Mouse (Mus musculus) heart, embryonic 10.5 days (tissue): ENCODE data around the gene Col19a1. TPM values are rescaled to one million over a fixed set of nuclear protein-coding genes. Genes with fewer than 3 reads are reported as not detected.

Experiments
- DNase-seq: peaks from one replicate; pipeline ENCODE4 v3.0.0-alpha.2; 2017; ENCODE audit warnings: low spot score
- H3K27ac ChIP-seq: fragments of 300-500 bp; sonication (generic); 2 replicates; pipeline ENCODE4 v1.5.1; 2016; ENCODE audit warnings: mild to moderate bottlenecking
- H3K27me3 ChIP-seq: fragments of 300-500 bp; sonication (generic); 2 replicates; pipeline ENCODE4 v1.6.1; 2016; ENCODE audit warnings: mild to moderate bottlenecking; ENCODE audit not compliant: poor library complexity, insufficient read depth, severe bottlenecking
- H3K36me3 ChIP-seq: fragments of 300-500 bp; sonication (generic); 2 replicates; pipeline ENCODE4 v1.6.1; 2016; ENCODE audit warnings: mild to moderate bottlenecking, moderate library complexity
- H3K4me1 ChIP-seq: fragments of 300-500 bp; sonication (generic); 2 replicates; pipeline ENCODE4 v1.6.1; 2016; ENCODE audit warnings: mild to moderate bottlenecking
- H3K4me3 ChIP-seq: fragments of 300-500 bp; sonication (generic); 2 replicates; pipeline ENCODE4 v1.5.1; 2016; ENCODE audit warnings: mild to moderate bottlenecking, moderate library complexity
- H3K9me3 ChIP-seq: fragments of 300-500 bp; sonication (generic); 2 replicates; pipeline ENCODE4 v1.6.1; 2016; ENCODE audit warnings: mild to moderate bottlenecking, moderate library complexity
- WGBS: fragments of 180-500 bp; shearing (Covaris S2); methylation state at CpG from one replicate; pipeline ENCODE4 v1.1.7; 2016; 5-methylcytosine and 5-hydroxymethylcytosine counted together
- polyA plus RNA-seq: library from polyadenylated mRNA; unstranded; fragments of >200 nt; fragmentation: Nextera tagmentation; extraction: Ambion mirVana; gene quantifications from 2 replicates; pipeline ENCODE4 v1.2.1, GENCODE M21; 2016

Gene Col19a1
- polyA plus RNA-seq, 1 experiment from 2014 or later = 0.23 TPM

DNA sequence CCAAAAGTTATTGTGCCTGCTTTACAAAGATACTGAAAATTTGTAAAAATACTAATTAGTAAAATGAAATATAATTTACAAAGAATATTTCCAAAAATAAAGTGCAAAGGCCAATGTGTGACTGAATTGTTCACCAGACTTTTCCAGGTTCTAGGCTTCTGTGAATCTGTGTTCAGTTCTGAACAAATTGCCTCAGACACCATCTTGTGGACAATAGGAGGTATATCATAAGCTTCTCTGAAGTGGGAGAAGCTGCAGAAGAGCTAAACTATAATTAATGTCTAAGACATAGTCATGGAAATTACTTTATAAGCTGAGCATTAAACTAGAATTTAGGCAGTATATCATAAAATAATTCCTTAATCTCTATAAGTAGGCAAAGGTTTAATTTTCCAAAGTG, 326.1 kb downstream of the Col19a1 start:
- DNase-seq = no peak
- Histone ChIP-seq H3K27ac (no peak overlapping the region), H3K9me3 (no peaks in the 10 kb centered on the region), H3K4me1 (no peaks in the 10 kb centered on the region), H3K36me3 (no peaks in the 10 kb centered on the region), H3K27me3 (no peaks in the 10 kb centered on the region), H3K4me3 (no peak overlapping the region)

DNA sequence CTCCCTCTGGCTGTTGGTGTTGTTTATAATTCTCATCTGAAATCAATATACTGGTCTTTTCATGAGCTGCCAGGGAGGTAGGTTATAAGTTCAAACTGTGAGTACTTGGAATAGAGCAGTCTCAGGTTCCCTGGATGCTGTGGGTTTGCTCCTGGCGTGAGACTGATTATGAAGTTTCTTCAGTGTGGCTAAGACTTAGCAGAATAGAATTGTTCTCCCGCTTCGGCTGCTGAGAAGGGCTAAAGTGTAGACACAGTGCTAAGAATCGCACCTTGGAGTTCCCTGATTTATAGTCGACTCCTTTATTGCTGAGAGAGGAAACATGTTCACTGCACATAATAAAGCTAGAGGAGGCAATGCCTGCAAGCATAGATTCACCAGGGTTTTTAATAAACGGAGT, 327.9 kb downstream of the Col19a1 start:
- H3K4me1 ChIP-seq = no peaks in the 10 kb centered on the region
- DNase-seq = no peak
- no peaks in the 10 kb centered on the region for H3K27me3 ChIP-seq
- H3K36me3 ChIP-seq = no peaks in the 10 kb centered on the region
- H3K27ac ChIP-seq = no peak overlapping the region
- no peaks in the 10 kb centered on the region for H3K9me3 ChIP-seq
- 80% methylated on average over 6 of the region's 6 CpGs for WGBS
- H3K4me3 ChIP-seq = no peak overlapping the region

DNA sequence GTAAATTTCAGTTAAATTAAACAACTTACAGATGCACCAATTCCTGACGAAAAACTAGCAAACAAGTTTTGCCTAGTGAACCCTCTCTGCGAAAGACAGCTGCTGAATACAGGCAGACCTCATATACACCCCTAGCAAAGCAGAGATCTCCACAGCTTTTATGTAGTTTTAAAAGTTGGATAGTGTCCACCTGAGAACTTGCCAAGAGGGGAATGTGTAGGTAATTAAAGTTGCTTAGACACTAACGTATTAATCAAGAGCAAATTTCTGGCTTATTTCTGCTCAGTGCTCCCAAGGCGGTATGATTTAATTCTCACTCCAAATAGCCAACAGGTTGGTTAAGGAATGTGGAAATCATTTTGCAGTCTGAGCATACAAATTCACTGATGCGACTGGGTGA, 329.3 kb downstream of the Col19a1 start:
- Histone ChIP-seq H3K36me3 (no peaks in the 10 kb centered on the region), H3K4me3 (no peak overlapping the region), H3K27me3 (no peaks in the 10 kb centered on the region), H3K27ac (no peak overlapping the region), H3K9me3 (no peaks in the 10 kb centered on the region), H3K4me1 (no peaks in the 10 kb centered on the region)
- WGBS = 80% methylated on average over 5 of the region's 5 CpGs
- no peak for DNase-seq

DNA sequence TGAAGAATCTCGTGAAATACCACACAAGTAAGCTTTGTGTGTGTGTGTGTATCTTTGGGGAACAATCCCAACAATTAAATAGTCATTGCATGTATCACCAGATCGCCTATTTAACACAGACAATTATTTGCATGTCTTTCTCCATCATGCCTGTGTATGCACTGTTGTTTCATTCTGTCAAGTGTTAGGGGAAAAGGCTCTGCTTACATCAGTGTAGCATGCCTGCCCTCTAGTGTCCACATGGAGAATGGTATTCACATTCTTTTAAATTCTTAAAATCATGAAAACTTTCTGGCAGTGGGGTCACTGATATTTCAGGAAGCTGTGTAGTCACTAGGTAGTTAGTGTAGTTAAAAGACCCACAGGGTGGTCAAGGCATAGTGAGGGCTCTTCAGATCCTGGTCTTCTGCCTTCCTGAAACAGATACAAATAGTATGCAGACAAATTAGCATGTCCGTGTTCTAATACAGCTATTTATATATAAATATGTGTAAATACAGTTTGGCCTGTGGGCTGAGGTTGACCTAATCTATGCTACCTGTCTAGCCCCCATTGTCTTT, 338.1 kb downstream of the Col19a1 start:
- WGBS = 55% methylated on average over 3 of the region's 3 CpGs
- no peak overlapping the region for H3K4me3 ChIP-seq
- no peaks in the 10 kb centered on the region for H3K9me3 ChIP-seq
- no peaks in the 10 kb centered on the region for H3K4me1 ChIP-seq
- H3K27ac ChIP-seq = no peak overlapping the region
- H3K27me3 ChIP-seq = no peaks in the 10 kb centered on the region
- DNase-seq = no peak
- H3K36me3 ChIP-seq = no peaks in the 10 kb centered on the region

DNA sequence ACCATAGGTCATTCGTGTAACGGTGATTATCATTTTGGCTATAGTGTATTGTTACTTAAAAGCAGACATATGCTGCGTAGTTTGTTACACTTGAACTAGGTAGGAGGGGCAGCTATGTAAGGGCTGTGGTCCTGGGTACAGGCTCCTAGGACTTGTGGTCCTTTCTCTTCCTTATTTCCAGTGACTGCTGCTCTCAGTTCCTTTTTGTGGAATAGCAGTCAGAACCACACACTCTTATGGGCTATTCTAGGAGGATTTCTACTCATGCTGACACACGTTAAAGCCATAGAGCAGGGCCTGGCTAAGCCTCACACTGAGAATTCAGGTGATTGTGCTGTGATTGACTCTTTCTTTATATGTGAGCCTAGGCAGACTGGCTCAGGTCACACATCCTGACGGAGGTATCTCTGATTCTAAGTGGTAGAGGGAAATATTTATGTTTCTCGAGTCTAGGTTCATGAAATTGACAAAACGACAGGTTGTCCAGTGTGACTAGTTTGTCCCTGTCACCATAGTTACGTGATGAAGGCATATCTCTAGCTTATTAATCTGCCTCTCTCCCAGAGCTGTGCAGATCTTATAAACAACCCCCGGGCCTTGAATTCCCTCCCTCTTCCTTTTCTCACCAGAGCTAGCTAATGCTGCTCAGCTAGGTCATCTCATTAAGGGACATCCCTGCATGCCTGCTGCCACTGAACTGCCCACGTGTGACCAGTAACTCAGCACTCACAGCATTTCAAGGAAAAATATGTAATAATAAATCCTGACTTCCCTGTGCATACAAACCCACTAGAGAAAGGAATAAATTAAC, 338.8 kb downstream of the Col19a1 start:
- no peaks in the 10 kb centered on the region for H3K36me3 ChIP-seq
- no peaks in the 10 kb centered on the region for H3K4me1 ChIP-seq
- H3K9me3 ChIP-seq = no peaks in the 10 kb centered on the region
- DNase-seq = no peak
- 70% methylated on average over 10 of the region's 10 CpGs for WGBS
- no peak overlapping the region for H3K27ac ChIP-seq
- H3K4me3 ChIP-seq = no peak overlapping the region
- no peaks in the 10 kb centered on the region for H3K27me3 ChIP-seq

DNA sequence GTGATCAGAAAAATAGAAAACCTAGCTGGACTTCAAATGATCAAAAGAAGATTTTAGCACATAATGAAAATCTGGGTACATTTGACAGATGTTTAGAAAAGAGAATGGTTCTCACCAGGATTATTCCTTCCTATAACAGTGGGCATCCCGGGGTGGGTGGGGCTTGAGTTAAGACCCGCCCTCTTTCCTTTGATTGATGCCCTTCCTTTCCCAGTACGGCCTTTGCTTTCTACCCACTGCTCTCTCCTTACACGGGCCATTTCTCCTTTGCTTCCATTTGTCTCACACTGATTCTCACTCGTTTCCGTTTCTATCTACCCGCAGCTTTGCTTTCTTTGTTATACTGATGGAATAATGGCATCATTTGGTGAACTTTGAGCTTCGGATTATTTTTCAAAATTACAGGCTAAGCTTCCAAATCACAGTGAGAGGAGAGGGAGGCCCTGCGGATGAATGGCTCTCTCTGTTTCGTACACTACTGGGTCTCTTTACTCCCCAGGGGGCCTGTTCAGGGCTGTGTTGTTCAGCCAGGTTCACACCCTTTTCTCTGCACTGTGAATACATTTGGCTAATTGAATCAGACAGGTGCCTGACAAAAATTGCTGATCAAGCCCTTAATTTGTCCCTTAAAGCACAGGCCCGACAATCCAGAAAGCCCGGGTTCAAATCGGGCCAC, 341.4 kb downstream of the Col19a1 start:
- DNase-seq = no peak
- WGBS = 67% methylated on average over 13 of the region's 13 CpGs
- Histone ChIP-seq H3K36me3 (no peaks in the 10 kb centered on the region), H3K9me3 (no peaks in the 10 kb centered on the region), H3K4me1 (no peaks in the 10 kb centered on the region), H3K27me3 (no peaks in the 10 kb centered on the region), H3K27ac (no peak overlapping the region), H3K4me3 (no peak overlapping the region)

DNA sequence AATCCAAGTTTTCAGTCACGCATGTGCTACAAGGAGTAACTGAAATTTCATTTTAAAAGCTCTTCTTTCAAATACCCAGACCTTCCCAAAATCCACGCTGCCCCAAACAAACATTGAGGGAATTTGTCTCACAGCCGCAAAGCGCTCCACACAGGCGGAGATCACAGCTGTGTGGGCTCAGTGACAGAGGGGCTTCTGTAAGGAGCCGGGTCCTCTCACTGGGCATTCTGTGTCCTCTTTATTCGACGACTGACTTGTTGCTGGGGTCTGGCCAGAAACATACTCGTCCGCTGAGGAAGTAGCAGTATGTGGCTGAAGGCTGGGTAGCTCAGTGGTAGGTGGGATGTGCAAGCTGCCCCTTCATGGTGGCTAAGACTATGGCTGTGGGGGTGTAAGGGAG, 342.3 kb downstream of the Col19a1 start:
- 82% methylated on average over 10 of the region's 10 CpGs for WGBS
- no peaks in the 10 kb centered on the region for H3K9me3 ChIP-seq

DNA sequence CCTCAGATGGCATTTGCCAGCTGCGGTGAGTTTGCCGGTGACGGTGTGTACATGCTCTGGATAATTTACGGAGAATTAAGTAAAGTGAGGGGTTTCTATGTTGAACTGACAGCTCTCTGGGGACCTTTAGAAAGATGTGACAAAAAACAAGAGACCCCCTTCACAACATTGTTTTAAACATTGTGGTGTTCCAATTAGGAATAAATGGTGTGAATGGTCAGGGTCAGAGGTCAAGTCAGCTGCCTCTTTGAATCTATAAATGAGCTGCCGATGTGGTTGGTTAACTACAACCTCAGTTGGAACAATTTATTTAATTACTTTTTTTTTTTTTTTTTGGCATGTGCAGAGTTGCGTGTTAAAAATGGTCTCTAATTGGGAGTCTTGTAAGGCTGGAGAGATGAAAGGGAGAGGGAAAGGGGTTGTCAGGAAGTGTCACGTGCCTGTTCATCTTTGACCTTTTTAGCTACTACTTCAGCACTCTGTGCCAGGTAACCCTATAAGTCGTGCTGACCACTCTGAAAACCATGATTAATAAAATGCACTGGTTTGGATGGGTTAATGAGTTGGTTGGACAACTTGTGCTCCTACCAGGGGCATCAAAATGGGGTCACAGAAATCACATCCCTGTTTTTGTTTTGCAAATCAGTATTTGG, 347.1 kb downstream of the Col19a1 start:
- DNase-seq = no peak
- Histone ChIP-seq H3K4me1 (no peaks in the 10 kb centered on the region), H3K4me3 (no peak overlapping the region), H3K27ac (no peak overlapping the region), H3K9me3 (no peaks in the 10 kb centered on the region), H3K27me3 (no peaks in the 10 kb centered on the region), H3K36me3 (no peaks in the 10 kb centered on the region)
- 75% methylated on average over 8 of the region's 8 CpGs for WGBS

More for the DNA sequence above, 342.3 kb downstream of the Col19a1 start:
- DNase-seq = no peak
- Histone ChIP-seq H3K27ac (no peak overlapping the region), H3K4me3 (no peak overlapping the region), H3K4me1 (no peaks in the 10 kb centered on the region), H3K36me3 (no peaks in the 10 kb centered on the region), H3K27me3 (no peaks in the 10 kb centered on the region)

DNA sequence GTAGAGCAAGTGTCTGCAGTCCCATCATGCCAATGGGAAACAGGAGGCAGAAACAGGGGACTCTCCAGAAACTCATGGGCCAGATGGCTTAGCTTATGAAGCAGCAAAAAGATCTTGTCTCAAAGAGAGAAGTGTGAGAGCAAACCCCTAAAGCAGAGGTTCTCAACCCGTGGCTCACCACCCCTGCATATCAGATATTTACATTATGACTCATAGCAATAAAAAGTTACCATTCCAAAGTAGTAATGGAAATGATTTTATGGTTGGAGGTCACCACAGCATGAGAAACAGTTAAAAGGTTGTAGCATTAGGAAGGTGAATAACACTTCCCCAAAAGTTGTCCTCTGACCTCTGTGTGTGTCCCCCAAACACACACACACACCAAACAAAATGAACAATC, 350.9 kb downstream of the Col19a1 start:
- Histone ChIP-seq H3K9me3 (no peaks in the 10 kb centered on the region), H3K27me3 (no peaks in the 10 kb centered on the region), H3K4me3 (no peak overlapping the region), H3K4me1 (0 out of 2 replicates have a peak, but pooled peaks cover 3% of the 10 kb centered on the region), H3K27ac (no peak overlapping the region), H3K36me3 (no peaks in the 10 kb centered on the region)
- no peak for DNase-seq
- 72% methylated on average over 1 of the region's 1 CpGs for whole genome bisulfite sequencing

DNA sequence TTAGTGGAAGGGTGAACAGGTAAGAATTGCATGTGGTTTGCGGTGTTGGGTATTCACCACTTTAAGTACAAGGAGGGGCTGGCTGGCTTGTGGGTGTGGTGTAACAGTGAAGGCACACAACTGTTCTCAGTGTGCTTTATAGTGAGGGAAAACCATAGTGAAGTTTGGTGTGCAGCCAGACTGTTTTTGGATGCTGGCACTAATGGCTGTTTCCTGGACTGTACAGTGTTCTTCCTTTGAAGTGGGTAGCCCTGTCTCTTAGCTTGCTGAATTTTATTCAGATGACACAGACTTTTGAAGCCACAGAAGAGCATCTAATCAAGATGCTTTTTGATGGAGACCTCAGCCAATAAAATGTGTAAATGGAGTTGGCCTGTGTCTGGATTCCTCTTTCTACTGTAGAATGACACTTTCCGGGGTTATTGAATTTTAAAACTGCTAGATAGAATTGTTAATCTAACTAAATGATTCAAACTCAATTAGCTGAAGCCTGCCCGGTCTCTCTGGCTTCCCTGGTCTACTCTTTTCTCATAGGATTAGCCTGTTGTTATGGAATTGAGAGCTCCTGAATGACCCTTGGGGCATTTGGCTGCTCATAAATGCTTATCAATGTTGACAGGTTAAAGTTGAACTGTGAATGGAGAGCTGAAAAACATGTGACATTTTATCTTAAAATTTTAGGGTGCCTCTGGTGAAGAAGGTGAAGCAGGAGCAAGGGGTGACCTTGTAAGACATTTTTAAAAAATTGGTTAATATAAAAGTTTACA, 355.6 kb downstream of the Col19a1 start:
- no peaks in the 10 kb centered on the region for H3K9me3 ChIP-seq
- H3K4me3 ChIP-seq = no peak overlapping the region
- no peak overlapping the region for H3K27ac ChIP-seq
- 83% methylated on average over 3 of the region's 3 CpGs for WGBS
- DNase-seq = no peak
- no peaks in the 10 kb centered on the region for H3K36me3 ChIP-seq
- no peaks in the 10 kb centered on the region for H3K27me3 ChIP-seq
- H3K4me1 ChIP-seq = peaks cover 8% of the 10 kb centered on the region

DNA sequence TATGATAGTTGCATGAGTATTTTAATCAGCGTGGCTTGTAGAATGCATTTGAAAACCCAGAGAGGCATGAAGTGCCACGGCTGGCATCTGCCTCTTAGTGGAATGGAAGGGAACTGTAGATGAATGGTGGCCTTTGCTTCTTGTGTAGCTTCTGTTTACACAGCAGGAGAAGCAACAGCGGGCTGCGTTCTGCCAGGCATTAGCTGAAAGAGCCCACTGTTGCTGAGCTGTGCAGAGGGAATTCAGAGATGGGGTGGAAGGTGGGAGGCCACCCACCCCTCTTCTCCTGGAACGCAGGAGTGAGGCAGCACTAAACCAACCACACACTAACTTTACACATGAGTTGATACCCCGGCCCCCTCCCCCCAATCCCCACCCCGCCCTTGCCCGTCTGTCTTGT, 356.8 kb downstream of the Col19a1 start:
- Histone ChIP-seq H3K9me3 (no peaks in the 10 kb centered on the region), H3K4me3 (no peak overlapping the region), H3K27ac (peak overlapping the region; percentile 39), H3K36me3 (no peaks in the 10 kb centered on the region), H3K4me1 (peaks cover 8% of the 10 kb centered on the region), H3K27me3 (no peaks in the 10 kb centered on the region)
- DNase-seq = no peak
- WGBS = 44% methylated on average over 8 of the region's 8 CpGs

DNA sequence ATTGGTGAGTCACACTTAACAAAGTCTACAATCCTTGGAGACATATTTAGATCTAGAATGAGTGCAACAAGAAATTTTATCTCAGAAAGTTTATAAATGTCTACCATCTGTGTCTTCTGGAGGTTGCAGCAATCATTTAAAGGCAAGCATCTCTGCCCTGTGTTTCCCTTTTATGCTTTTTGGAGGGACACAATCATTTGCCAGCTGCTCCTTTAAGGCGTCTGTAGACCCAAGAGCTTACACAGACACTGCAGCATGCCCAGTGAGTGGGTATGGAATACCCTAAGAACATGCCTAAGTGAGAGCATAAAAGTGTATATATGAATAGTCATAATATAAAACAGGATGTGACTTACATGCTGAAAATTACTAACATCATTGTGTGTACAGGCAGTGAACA, 357.7 kb downstream of the Col19a1 start:
- Histone ChIP-seq H3K4me3 (no peak overlapping the region), H3K4me1 (peaks cover 8% of the 10 kb centered on the region), H3K27me3 (no peaks in the 10 kb centered on the region), H3K9me3 (no peaks in the 10 kb centered on the region), H3K36me3 (no peaks in the 10 kb centered on the region), H3K27ac (no peak overlapping the region)
- 74% methylated on average over 1 of the region's 1 CpGs for WGBS
- no peak for DNase-seq
